Mouse (Mus musculus): ENCODE results near the gene Rab8b.

DNA sequence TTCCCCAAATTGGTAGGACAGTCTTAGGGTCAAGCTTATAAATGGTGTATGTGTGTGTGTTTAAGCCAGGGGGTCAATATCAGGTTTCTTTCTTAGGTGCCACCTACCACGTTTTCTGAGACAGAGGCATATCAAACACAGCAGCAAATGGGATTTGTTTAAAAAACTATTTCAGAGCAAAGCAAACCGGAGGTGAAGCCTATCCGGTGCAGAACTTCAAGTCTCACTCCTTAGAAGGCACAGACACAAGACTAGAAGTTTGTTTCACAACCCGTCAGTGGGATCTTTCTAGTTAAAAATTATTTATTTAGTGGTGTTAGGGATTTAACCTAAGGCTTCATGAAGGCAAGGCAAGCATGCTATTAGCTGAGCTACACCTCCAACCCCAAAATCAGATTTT, 25.7 kb upstream of the Rab8b start:
- no peak for TF ChIP-seq CTCF (IDR thresholded peaks at IDR 0.05; ENCODE audit: low read depth, low read length)
- TF ChIP-seq EP300 (IDR thresholded peaks at IDR 0.05; ENCODE audit: insufficient read depth, low read depth, low read length), result no peak
- TF ChIP-seq POLR2A (IDR thresholded peaks at IDR 0.05; ENCODE audit: insufficient read depth, low read length), result no peak

Data from ES-Bruce4 (cell line).